Mouse (Mus musculus) limb, embryonic 14.5 days (tissue): ENCODE results near the gene Celf3. TPM values are rescaled to one million over a fixed set of nuclear protein-coding genes. Genes with fewer than 3 reads are reported as not detected.

Source experiments
- ATAC-seq: fragments of 200-750 bp; cut with Nextera tagmentation; 2 replicates; pipeline ENCODE4 v1.8.0; 2017; ENCODE audit warnings: low read depth, moderate number of reproducible peaks, moderate TSS enrichment; ENCODE audit not compliant: low FRiP score
- DNase-seq: peaks from one replicate; pipeline ENCODE4 v3.0.0-alpha.2; 2015; ENCODE audit warnings: low spot score
- H3K27ac ChIP-seq: fragments of 300-500 bp; sonication (generic); replicated peaks from 2 replicates; pipeline ENCODE4 v1.5.1; 2014; ENCODE audit warnings: low read depth, mild to moderate bottlenecking, low read length, moderate library complexity, mixed read lengths
- H3K27me3 ChIP-seq: fragments of 300-500 bp; sonication (generic); 2 replicates; pipeline ENCODE4 v1.6.1; 2014; ENCODE audit warnings: low read length, mixed read lengths; ENCODE audit not compliant: control insufficient read depth, insufficient read depth
- H3K36me3 ChIP-seq: fragments of 300-500 bp; sonication (generic); 2 replicates; pipeline ENCODE4 v1.6.1; 2014; ENCODE audit warnings: mild to moderate bottlenecking, low read length, moderate library complexity, mixed read lengths; ENCODE audit not compliant: control insufficient read depth, insufficient read depth
- H3K4me1 ChIP-seq: fragments of 300-500 bp; sonication (generic); 2 replicates; pipeline ENCODE4 v1.6.1; 2014; ENCODE audit warnings: antibody characterized with exemption, low read length, mixed read lengths; ENCODE audit not compliant: control insufficient read depth, insufficient read depth
- H3K4me2 ChIP-seq: fragments of 300-500 bp; sonication (generic); replicated peaks from 2 replicates; pipeline ENCODE4 v1.6.1; 2014; ENCODE audit warnings: low read depth, mild to moderate bottlenecking, low read length, moderate library complexity; ENCODE audit not compliant: severe bottlenecking
- H3K4me3 ChIP-seq: fragments of 300-500 bp; sonication (generic); replicated peaks from 2 replicates; pipeline ENCODE4 v1.5.1; 2014; ENCODE audit warnings: low read length
- H3K9ac ChIP-seq: fragments of 300-500 bp; sonication (generic); 2 replicates; pipeline ENCODE4 v1.6.1; 2014; ENCODE audit warnings: mild to moderate bottlenecking, low read depth, low read length, moderate library complexity; ENCODE audit not compliant: severe bottlenecking
- H3K9me3 ChIP-seq: fragments of 300-500 bp; sonication (generic); 2 replicates; pipeline ENCODE4 v1.6.1; 2016; ENCODE audit warnings: low read length; ENCODE audit not compliant: control insufficient read depth
- POLR2A ChIP-seq: fragments of 200-500 bp; IDR thresholded peaks from 2 replicates; pipeline ENCODE4 v1.8.0; 2012; ENCODE audit warnings: inconsistent platforms, mild to moderate bottlenecking, moderate library complexity, borderline replicate concordance; ENCODE audit not compliant: insufficient read depth, insufficient read length; ENCODE audit errors: extremely low read depth
- WGBS: fragments of 180-500 bp; shearing (Covaris S2); extraction: QIAGEN DNeasy Blood & Tissue Kit; methylation state at CpG from one replicate; pipeline ENCODE4 v1.1.7; 2014; 5-methylcytosine and 5-hydroxymethylcytosine counted together
- polyA plus RNA-seq, 2 experiments: library from polyadenylated mRNA; depleted of rRNA in 1 of 2; stranded (reverse) in 1 of 2; unstranded in 1 of 2; fragments of >200 nt; fragmentation: Nextera tagmentation in 1 of 2; extraction: Ambion mirVana in 1 of 2; gene quantifications; 2 replicates each; pipeline versions ENCODE4 v1.2.1 to v1.2.3; 2012 to 2014

Celf3 gene
- polyA plus RNA-seq, 2 experiments = 0.25 to 2.4 TPM

GRCm38 (mm10) chr3:94443597-94443964 is 34.5 kb upstream of the Celf3 start, which contains the start of gene Oaz3:
TSS of gene Oaz3 (minus strand) at chr3:94443915.
- no peaks in the 10 kb centered on the region for H3K9me3 ChIP-seq
- H3K4me1 ChIP-seq = peaks cover 6% of the 10 kb centered on the region; the same call in 1 of the 2 replicates
- no peak for ATAC-seq
- peak within 1 kb of the TSS; percentile 92 for H3K4me3 ChIP-seq
- under 1% methylated on average over 24 of the region's 24 CpGs for WGBS
- peaks cover 40% of the 10 kb centered on the region for H3K36me3 ChIP-seq
- H3K27me3 ChIP-seq = no peaks in the 10 kb centered on the region
- peak within 1 kb of the TSS; percentile 84 for H3K9ac ChIP-seq
- H3K27ac ChIP-seq = 0 out of 2 replicates have a peak within 1 kb of the TSS, but pooled peaks have one; percentile 15
- TF ChIP-seq POLR2A = no peak
- peak within 1 kb of the TSS; percentile 70 for H3K4me2 ChIP-seq
- no peak for DNase-seq

GRCm38 (mm10) chr3:94449377-94449776 is 28.7 kb upstream of the Celf3 start:
- Histone ChIP-seq H3K9me3 (no peaks in the 10 kb centered on the region), H3K36me3 (peaks cover 40% of the 10 kb centered on the region), H3K27me3 (no peaks in the 10 kb centered on the region), H3K27ac (no peak overlapping the region), H3K4me3 (no peak overlapping the region), H3K9ac (no peak overlapping the region), H3K4me2 (no peak overlapping the region), H3K4me1 (peaks cover 1% of the 10 kb centered on the region; the same call in 1 of the 2 replicates)
- ATAC-seq (no peak), DNase-seq (no peak)
- TF ChIP-seq POLR2A = no peak
- WGBS = 84% methylated on average over 2 of the region's 2 CpGs

- 0 out of 2 replicates have a peak, but pooled peaks cover 7% of the 10 kb centered on the region for H3K27me3 ChIP-seq
- ATAC-seq = peak; percentile 91
- peak; percentile 96 for DNase-seq
- H3K4me1 ChIP-seq = no peaks in the 10 kb centered on the region
- no peaks in the 10 kb centered on the region for H3K36me3 ChIP-seq
- H3K9me3 ChIP-seq = no peaks in the 10 kb centered on the region
- H3K4me2 ChIP-seq = peak overlapping the region; percentile 50
- no peak overlapping the region for H3K9ac ChIP-seq
- TF ChIP-seq POLR2A = no peak
- H3K4me3 ChIP-seq = peak overlapping the region; percentile 36
- 2% methylated on average over 12 of the region's 12 CpGs for WGBS
- H3K27ac ChIP-seq = no peak overlapping the region
Observed at GRCm38 (mm10) chr3:94456529-94457000, 21.5 kb upstream of the Celf3 start.

- Histone ChIP-seq H3K4me3 (peak overlapping the region; percentile 36; the same call in 1 of the 2 replicates), H3K4me1 (no peaks in the 10 kb centered on the region), H3K36me3 (no peaks in the 10 kb centered on the region), H3K9ac (no peak overlapping the region), H3K27ac (no peak overlapping the region), H3K9me3 (no peaks in the 10 kb centered on the region), H3K4me2 (peak overlapping the region; percentile 50; the same call in 1 of the 2 replicates), H3K27me3 (0 out of 2 replicates have a peak, but pooled peaks cover 7% of the 10 kb centered on the region)
- ATAC-seq = no peak
- WGBS = 66% methylated on average over 3 of the region's 3 CpGs
- no peak for TF ChIP-seq POLR2A
- no peak for DNase-seq
Observed at GRCm38 (mm10) chr3:94457055-94457454, 21.0 kb upstream of the Celf3 start.

- Histone ChIP-seq H3K4me3 (no peak overlapping the region), H3K27ac (no peak overlapping the region), H3K27me3 (0 out of 2 replicates have a peak, but pooled peaks cover 7% of the 10 kb centered on the region), H3K36me3 (no peaks in the 10 kb centered on the region), H3K9ac (no peak overlapping the region), H3K4me1 (no peaks in the 10 kb centered on the region), H3K9me3 (no peaks in the 10 kb centered on the region), H3K4me2 (no peak overlapping the region)
- no peak for TF ChIP-seq POLR2A
- WGBS = 79% methylated on average over 2 of the region's 2 CpGs
- ATAC-seq (no peak), DNase-seq (no peak)
Observed at GRCm38 (mm10) chr3:94459834-94460233, 18.3 kb upstream of the Celf3 start.
